Mouse (Mus musculus) heart, adult 2 months (tissue): ENCODE measurements around the gene Foxp4. TPM values are rescaled to one million over a fixed set of nuclear protein-coding genes. Genes with fewer than 3 reads are reported as not detected.

ENCODE experiments used
- DNase-seq, 2 experiments: peaks; one replicate each; pipeline ENCODE4 v3.0.0; 2021
- H3K27ac ChIP-seq: fragments of 200-600 bp; 2 replicates; pipeline ENCODE4 v1.8.1; 2022
- H3K27me3 ChIP-seq: fragments of 200-500 bp; 2 replicates; pipeline ENCODE4 v1.6.1; 2012; ENCODE audit warnings: mild to moderate bottlenecking, low read length, inconsistent platforms, mixed read lengths; ENCODE audit not compliant: control insufficient read depth, insufficient read depth
- H3K36me3 ChIP-seq: fragments of 200-500 bp; 2 replicates; pipeline ENCODE4 v1.6.1; 2012; ENCODE audit warnings: low read length, inconsistent platforms; ENCODE audit not compliant: control insufficient read depth, insufficient read depth
- H3K4me1 ChIP-seq: fragments of 200-500 bp; 2 replicates; pipeline ENCODE4 v1.6.1; 2011; ENCODE audit warnings: low read length; ENCODE audit not compliant: control insufficient read depth, insufficient read depth
- H3K4me3 ChIP-seq: fragments of 200-600 bp; 2 replicates; pipeline ENCODE4 v1.8.1; 2022
- H3K79me2 ChIP-seq: fragments of 200-500 bp; replicated peaks from 2 replicates; pipeline ENCODE4 v1.6.1; 2012; ENCODE audit warnings: mild to moderate bottlenecking, inconsistent platforms, low read length, moderate library complexity, mixed read lengths; ENCODE audit not compliant: control insufficient read depth, insufficient read depth
- H3K9ac ChIP-seq: fragments of 200-500 bp; 2 replicates; pipeline ENCODE4 v1.6.1; 2012; ENCODE audit warnings: low read depth, mild to moderate bottlenecking, control low read depth, inconsistent platforms, low read length, mixed read lengths
- CTCF ChIP-seq: fragments of 200-600 bp; IDR thresholded peaks from 2 replicates; pipeline ENCODE4 v1.8.1; 2022; ENCODE audit warnings: antibody characterized with exemption, mild to moderate bottlenecking, moderate library complexity
- EP300 ChIP-seq: fragments of 200-500 bp; IDR thresholded peaks from 2 replicates; pipeline ENCODE4 v1.6.1; 2011; ENCODE audit warnings: low read depth, low read length, control low read depth; ENCODE audit not compliant: insufficient read depth
- POLR2A ChIP-seq: fragments of 200-500 bp; IDR thresholded peaks from 2 replicates; pipeline ENCODE4 v1.6.1; 2011; ENCODE audit warnings: mild to moderate bottlenecking, low read depth, low read length, control low read depth; ENCODE audit not compliant: insufficient read depth
- WGBS: fragments of 180-500 bp; shearing (Covaris S2); methylation state at CpG from one replicate; pipeline ENCODE4 v1.1.7; 2018; 5-methylcytosine and 5-hydroxymethylcytosine counted together
- intact Hi-C: fragments of 180-260 bp; cut with DNase I; formaldehyde crosslinking; loops from one replicate; pipeline ENCODE4 v1.15.1; 2025
- polyA plus RNA-seq: library from polyadenylated mRNA; depleted of rRNA; stranded (reverse); fragments of >200 nt; gene quantifications from 2 replicates; pipeline ENCODE4 v1.2.3, GENCODE M21; 2012
- total RNA-seq, 2 experiments: library from RNA; stranded (reverse); gene quantifications; 2 replicates each; pipeline ENCODE4 v1.2.3; 2021

Foxp4 gene
- total and polyA plus RNA-seq, 3 experiments, result 10.0 to 13.7 (median 11.7) TPM

GRCm38 (mm10) chr17:47897956-47898752 is 26.3 kb downstream of the Foxp4 start:
- no peak for TF ChIP-seq EP300
- no peak for TF ChIP-seq CTCF
- TF ChIP-seq POLR2A, result no peak
- H3K79me2 ChIP-seq, result no peaks in the 10 kb centered on the region
- peaks cover 7% of the 10 kb centered on the region for H3K4me1 ChIP-seq
- 36% methylated on average over 9 of the region's 9 CpGs for WGBS
- no peaks in the 10 kb centered on the region for H3K36me3 ChIP-seq
- H3K27me3 ChIP-seq, result no peaks in the 10 kb centered on the region
- peak; percentile 69 to 71 for DNase-seq
- no peak overlapping the region for H3K27ac ChIP-seq
- H3K4me3 ChIP-seq, result no peak overlapping the region
- intact Hi-C loops, result no loop called here
- H3K9ac ChIP-seq, result no peak overlapping the region

DNA sequence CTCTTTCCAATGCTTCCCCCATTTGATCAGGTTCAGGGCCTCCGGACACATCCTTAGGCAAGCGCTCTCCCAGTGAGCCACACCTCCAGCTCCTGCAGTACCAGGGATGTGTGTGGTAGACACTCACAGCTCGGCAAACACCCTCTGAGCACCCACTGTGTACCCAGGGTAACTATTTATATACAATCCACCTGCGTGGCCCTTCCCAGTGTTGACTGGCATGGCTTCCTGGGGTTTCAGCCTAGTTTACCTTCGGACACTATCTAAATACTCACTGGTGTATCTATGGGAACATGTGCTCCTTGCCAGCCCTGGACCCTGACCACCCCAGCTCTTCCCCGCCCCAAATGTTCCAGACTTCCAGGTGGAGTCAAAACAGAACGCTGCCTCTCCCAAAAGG is 34.7 kb downstream of the Foxp4 start:
- Histone ChIP-seq H3K36me3 (no peaks in the 10 kb centered on the region), H3K79me2 (no peaks in the 10 kb centered on the region), H3K4me1 (no peaks in the 10 kb centered on the region; the same call in 1 of the 2 replicates), H3K27me3 (no peaks in the 10 kb centered on the region), H3K4me3 (no peak overlapping the region), H3K27ac (no peak overlapping the region), H3K9ac (no peak overlapping the region)
- 78% methylated on average over 7 of the region's 7 CpGs for WGBS
- no peak for DNase-seq
- TF ChIP-seq POLR2A (no peak), EP300 (no peak), CTCF (no peak)
- intact Hi-C loops, result no loop called here

DNA sequence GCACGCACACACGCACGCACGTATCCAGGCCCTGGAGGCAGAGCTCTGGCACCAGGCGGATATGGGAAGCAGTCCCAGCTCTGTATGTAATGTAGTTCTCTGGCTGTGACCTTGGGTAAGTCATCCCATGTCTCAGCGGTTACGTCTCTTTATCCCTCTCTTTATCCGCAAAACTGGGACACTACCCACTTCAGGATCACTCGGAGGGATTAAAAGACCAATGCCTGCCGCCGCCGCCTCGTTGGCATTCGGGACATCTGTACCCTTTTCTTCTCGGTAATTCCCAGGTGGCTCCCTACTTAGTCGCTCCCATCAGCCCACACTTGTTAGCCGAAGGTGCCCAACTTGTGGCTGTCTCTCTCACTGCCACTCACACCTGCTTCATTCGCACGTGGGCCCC is 35.2 kb downstream of the Foxp4 start:
- intact Hi-C loops, result no loop called here
- no peak for DNase-seq
- Histone ChIP-seq H3K4me1 (no peaks in the 10 kb centered on the region; the same call in 1 of the 2 replicates), H3K4me3 (no peak overlapping the region), H3K27me3 (no peaks in the 10 kb centered on the region), H3K36me3 (no peaks in the 10 kb centered on the region), H3K27ac (no peak overlapping the region), H3K79me2 (no peaks in the 10 kb centered on the region), H3K9ac (no peak overlapping the region)
- TF ChIP-seq CTCF, result no peak
- TF ChIP-seq EP300, result no peak
- WGBS, result 69% methylated on average over 19 of the region's 19 CpGs

DNA sequence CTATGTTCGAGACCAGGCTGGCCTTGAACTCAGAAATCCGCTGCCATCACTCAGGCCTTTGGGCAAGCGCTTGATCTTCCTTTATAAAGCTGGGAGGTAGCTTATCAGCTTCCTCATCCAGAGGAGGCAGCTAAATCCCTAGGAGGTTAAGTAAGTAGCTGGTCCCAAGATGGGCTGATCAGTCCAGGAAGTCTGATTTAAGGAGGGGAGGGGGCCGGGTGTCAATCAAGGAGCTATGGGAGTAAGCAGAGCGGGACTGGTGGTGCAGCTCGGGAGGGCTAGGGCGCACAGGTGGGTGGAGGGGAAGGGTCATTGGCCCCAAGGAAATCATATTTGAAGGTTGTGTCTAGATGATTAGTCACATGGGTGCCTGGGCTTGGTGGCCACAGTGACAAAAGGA is 35.8 kb downstream of the Foxp4 start:
- no peak overlapping the region for H3K27ac ChIP-seq

DNA sequence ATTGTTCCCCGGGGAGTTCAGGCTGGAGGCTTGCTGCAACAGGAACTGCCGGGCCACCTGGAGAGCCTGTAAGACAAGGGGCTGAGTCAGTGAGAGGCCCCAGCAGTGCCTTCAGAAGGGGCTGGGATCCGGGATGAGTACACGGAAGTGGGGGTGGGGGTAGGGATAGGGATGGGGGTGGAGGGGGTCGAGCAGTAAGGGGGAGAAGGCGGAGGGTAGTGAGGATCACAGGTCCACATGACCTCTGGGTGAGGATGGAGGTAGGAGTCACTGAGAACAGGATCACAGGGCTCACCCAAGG is 36.3 kb downstream of the Foxp4 start:
- Histone ChIP-seq H3K27ac (no peak overlapping the region), H3K27me3 (no peaks in the 10 kb centered on the region), H3K9ac (no peak overlapping the region), H3K4me1 (no peaks in the 10 kb centered on the region; the same call in 1 of the 2 replicates), H3K4me3 (no peak overlapping the region), H3K36me3 (no peaks in the 10 kb centered on the region), H3K79me2 (no peaks in the 10 kb centered on the region)
- no peak for DNase-seq
- WGBS, result 42% methylated on average over 6 of the region's 6 CpGs
- intact Hi-C loops, result no loop called here
- no peak for TF ChIP-seq POLR2A
- TF ChIP-seq CTCF, result no peak
- TF ChIP-seq EP300, result no peak

More for the DNA sequence above, 35.8 kb downstream of the Foxp4 start:
- Histone ChIP-seq H3K27me3 (no peaks in the 10 kb centered on the region), H3K4me1 (no peaks in the 10 kb centered on the region; the same call in 1 of the 2 replicates), H3K36me3 (no peaks in the 10 kb centered on the region), H3K9ac (no peak overlapping the region), H3K79me2 (no peaks in the 10 kb centered on the region), H3K4me3 (no peak overlapping the region)
- TF ChIP-seq CTCF (no peak), POLR2A (no peak), EP300 (no peak)
- DNase-seq, result no peak
- WGBS, result 90% methylated on average over 7 of the region's 7 CpGs
- intact Hi-C loops, result no loop called here

DNA sequence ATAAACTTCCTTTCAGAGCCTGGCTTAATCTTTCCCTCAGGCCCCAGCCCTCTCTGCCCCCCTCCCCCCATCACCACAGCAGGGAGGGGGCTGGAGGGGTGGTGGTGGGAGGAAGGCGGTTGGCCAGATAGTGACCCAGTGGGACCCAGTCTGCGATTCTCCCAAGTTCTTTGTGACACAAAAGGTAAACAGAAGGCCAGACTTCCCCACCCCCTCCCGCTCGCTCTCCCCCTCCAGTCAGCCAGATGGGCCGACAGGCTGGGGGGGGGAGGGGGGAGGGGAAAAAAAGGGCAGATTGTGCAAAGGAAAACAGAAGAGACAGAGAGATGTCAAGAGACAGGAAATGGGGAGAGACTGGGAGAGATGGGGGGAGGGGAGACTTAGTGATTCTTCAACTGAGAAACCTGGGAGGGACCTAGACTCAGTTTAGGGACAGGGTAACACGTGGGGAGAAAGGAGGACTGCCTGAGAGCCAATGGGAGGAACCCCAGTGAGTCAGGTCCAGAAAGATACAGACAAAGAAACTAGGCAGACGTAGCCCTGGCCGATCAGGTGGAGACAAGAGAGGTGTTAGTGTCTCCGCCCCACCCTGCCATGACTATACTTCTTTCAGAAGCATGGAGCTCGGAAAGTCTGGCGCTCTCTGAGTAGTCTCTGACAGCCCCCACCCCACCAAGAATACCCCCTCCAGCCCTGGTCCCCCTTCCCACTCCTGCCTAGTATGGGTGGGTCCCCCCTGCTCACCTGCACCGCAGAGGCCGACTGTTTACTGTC is 36.9 kb downstream of the Foxp4 start:
- Histone ChIP-seq H3K79me2 (no peaks in the 10 kb centered on the region), H3K4me1 (no peaks in the 10 kb centered on the region; the same call in 1 of the 2 replicates), H3K36me3 (no peaks in the 10 kb centered on the region), H3K4me3 (no peak overlapping the region), H3K27me3 (no peaks in the 10 kb centered on the region), H3K9ac (no peak overlapping the region), H3K27ac (no peak overlapping the region)
- no peak for DNase-seq
- 51% methylated on average over 13 of the region's 13 CpGs for WGBS
- TF ChIP-seq POLR2A (no peak), EP300 (no peak), CTCF (no peak)
- intact Hi-C loops, result no loop called here
